ENCODE assay signal across 22 mouse cellular contexts in the genomic region with DNA sequence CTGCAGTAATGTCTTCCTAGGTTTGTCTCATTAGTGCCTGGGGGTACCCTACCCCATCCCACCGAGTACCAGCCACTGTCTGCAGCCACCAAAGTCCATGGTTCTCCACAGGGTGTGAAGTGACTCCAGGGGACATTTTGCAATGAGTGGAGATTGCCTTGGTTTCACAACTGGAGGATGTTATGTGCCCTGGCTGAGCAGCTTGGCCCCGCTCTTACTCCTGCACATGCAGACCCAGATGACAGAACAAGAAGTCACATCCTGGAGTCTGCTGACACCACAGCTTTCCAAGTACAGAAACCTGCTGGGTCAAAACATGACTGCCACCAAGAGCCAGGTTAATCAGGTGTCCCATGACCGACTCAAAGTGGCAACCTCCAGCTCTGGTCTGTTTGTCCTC. TPM values are rescaled to one million over a fixed set of nuclear protein-coding genes. Genes with fewer than 3 reads are reported as not detected.
DNase-seq lines count a peak whose midpoint lies in the region; ATAC-seq and TF ChIP-seq lines count a peak whose summit lies in the region.
"Had no signal": no experiment of that assay in that cellular context is flagged by ENCODE, and none has a peak within 500 bp of the region (broad histone marks: within the 10 kb centered on the region; RNA-seq: fewer than 3 reads in every experiment).

No protein-coding gene starts in this region.

- no peak for ATAC-seq in forebrain, embryonic 12.5 days (ENCODE audit: low FRiP score)
- ATAC-seq: forebrain, embryonic 13.5 days; forebrain, postnatal 0 days had no signal

- peak; percentile 50 for DNase-seq in adrenal gland, postnatal 14 days
- no peak for DNase-seq in adrenal gland, adult 18-20 months (ENCODE audit: low spot score in 2 of 2)
- DNase-seq in liver, adult 2 months (ENCODE audit: extremely low read depth, low read depth, low spot score): peak; percentile 28
- DNase-seq in liver: no peak
- peak; percentile 36 for DNase-seq in fat pad, adult 2 months (ENCODE audit: extremely low read depth, low read depth, low spot score)
- DNase-seq in retina, postnatal 1 day: no peak
- DNase-seq: adrenal gland, postnatal 10 days; cerebellum, adult 11-12 months; cerebellum, adult 9-10 months; forebrain, postnatal 0 days; gastrocnemius, postnatal 14 days had no signal

- H3K36me3 ChIP-seq in liver, adult 2 months (ENCODE audit: control insufficient read depth, insufficient read depth, low read length): no peaks in the 10 kb centered on the region
- H3K36me3 ChIP-seq in forebrain, embryonic 12.5 days (replicated peaks): no peaks in the 10 kb centered on the region
- H3K36me3 ChIP-seq: embryonic facial prominence, embryonic 12.5 days; heart, embryonic 12.5 days; hindbrain, embryonic 10.5 days had no signal

- 56% methylated on average over 3 of the region's 3 CpGs for WGBS in liver, adult 2 months
- 89% methylated on average over 3 of the region's 3 CpGs for WGBS in forebrain, embryonic 12.5 days

- H3K4me3 ChIP-seq in liver, adult 2 months (ENCODE audit: insufficient read depth, low read depth, low read length): no peak overlapping the region
- H3K4me3 ChIP-seq in forebrain, embryonic 12.5 days (replicated peaks): no peak overlapping the region
- H3K4me3 ChIP-seq: embryonic facial prominence, embryonic 12.5 days; forebrain, embryonic 13.5 days; heart, embryonic 12.5 days; hindbrain, embryonic 10.5 days had no signal

- no peak for TF ChIP-seq CTCF in liver, adult 2 months (IDR thresholded peaks at IDR 0.05; ENCODE audit: low read depth, low read length)

- no peaks in the 10 kb centered on the region for H3K79me2 ChIP-seq in liver, adult 2 months (ENCODE audit: control insufficient read depth, insufficient read depth, low read length)

- peaks cover 4% of the 10 kb centered on the region for H3K4me1 ChIP-seq in liver, adult 2 months (ENCODE audit: control insufficient read depth, insufficient read depth, low read length)
- H3K4me1 ChIP-seq in forebrain, embryonic 12.5 days: no peaks in the 10 kb centered on the region
- H3K4me1 ChIP-seq: embryonic facial prominence, embryonic 12.5 days; forebrain, embryonic 13.5 days had no signal

- no peak overlapping the region for H3K27ac ChIP-seq in liver, adult 2 months (replicated peaks; ENCODE audit: insufficient read depth, low read depth, low read length)
- H3K27ac ChIP-seq in forebrain, embryonic 12.5 days: no peak overlapping the region
- H3K27ac ChIP-seq: embryonic facial prominence, embryonic 12.5 days; forebrain, embryonic 13.5 days; hindbrain, embryonic 10.5 days; hindbrain, embryonic 14.5 days had no signal

- no peak overlapping the region for H3K9ac ChIP-seq in liver, adult 2 months (ENCODE audit: low read depth, low read length)
- H3K9ac ChIP-seq in forebrain, embryonic 12.5 days: no peak overlapping the region
- H3K9ac ChIP-seq: embryonic facial prominence, embryonic 12.5 days; forebrain, embryonic 13.5 days; forebrain, postnatal 0 days; heart, embryonic 12.5 days; hindbrain, embryonic 14.5 days had no signal

- H3K9me3 ChIP-seq in forebrain, embryonic 12.5 days: no peaks in the 10 kb centered on the region
- H3K9me3 ChIP-seq: embryonic facial prominence, embryonic 12.5 days; forebrain, embryonic 13.5 days; heart, embryonic 12.5 days; hindbrain, embryonic 10.5 days had no signal

- TF ChIP-seq POLR2A in liver, adult 2 months (IDR thresholded peaks at IDR 0.05; ENCODE audit: extremely low read depth, insufficient read depth, low read length): no peak

- H3K4me2 ChIP-seq in forebrain, embryonic 12.5 days: no peak overlapping the region
- H3K4me2 ChIP-seq: embryonic facial prominence, embryonic 12.5 days; forebrain, embryonic 13.5 days; heart, embryonic 12.5 days; hindbrain, embryonic 14.5 days had no signal

- no peaks in the 10 kb centered on the region for H3K27me3 ChIP-seq in liver, adult 2 months (ENCODE audit: control insufficient read depth, insufficient read depth, low read length)
- H3K27me3 ChIP-seq in forebrain, embryonic 12.5 days: 0 out of 2 replicates have a peak, but pooled peaks cover 4% of the 10 kb centered on the region
- H3K27me3 ChIP-seq: embryonic facial prominence, embryonic 12.5 days had no signal

RNA-seq across cellular contexts. Expression of a gene that starts 3.4 kb away (rescaled TPM):
- total RNA-seq in adrenal gland, postnatal 14 days (2021): 0.41 and 0.44 TPM in 2 replicates
- total RNA-seq in adrenal gland, adult 18-20 months (2021): 1 to 10 TPM in 1 of 2 experiments, under 1 TPM in 1; 0.29 to 1.0 TPM
- total RNA-seq in liver, adult 2 months (2014; rRNA removed): 0.74 and 1.7 TPM in 2 replicates
- polyA plus RNA-seq in liver, adult 2 months (2012; rRNA removed): 6.4 and 7.7 TPM in 2 replicates
- not detected in 2 replicates for polyA plus RNA-seq in forebrain, embryonic 12.5 days (2016; fragmentation: Nextera tagmentation; extraction: Ambion mirVana)
- total RNA-seq: forebrain, postnatal 0 days; gastrocnemius, adult 18-20 months; gastrocnemius, postnatal 14 days; MEL had no signal
- polyA plus RNA-seq: C2C12; cortical plate, adult 2 months; embryonic facial prominence, embryonic 12.5 days; forebrain, embryonic 13.5 days; forebrain, postnatal 0 days; heart, embryonic 12.5 days; heart, embryonic 16.5 days; hindbrain, embryonic 10.5 days; hindbrain, embryonic 14.5 days had no signal

RNA-seq across cellular contexts. Expression of a gene that starts 17.1 kb away (rescaled TPM):
- 7.6 and 11.6 TPM in 2 replicates for total RNA-seq in adrenal gland, postnatal 14 days (2021)
- total RNA-seq in adrenal gland, adult 18-20 months (2021): 10 to 100 TPM in 1 of 2 experiments, 1 to 10 TPM in 1; 6.7 to 13.8 TPM
- total RNA-seq in liver, adult 2 months (2014; rRNA removed): not detected in 2 replicates
- 0.16 and 0.48 TPM in 2 replicates for polyA plus RNA-seq in liver, adult 2 months (2012; rRNA removed)
- polyA plus RNA-seq in forebrain, embryonic 12.5 days (2016; fragmentation: Nextera tagmentation; extraction: Ambion mirVana): 0.26 and 0.70 TPM in 2 replicates
- total RNA-seq: MEL had no signal
- polyA plus RNA-seq: C2C12; forebrain, embryonic 13.5 days had no signal

RNA-seq across cellular contexts. Expression of a gene that starts 20.0 kb away (rescaled TPM):
- total RNA-seq in adrenal gland, postnatal 14 days (2021): 35.4 and 48.9 TPM in 2 replicates
- 10 to 100 TPM; 53.3 to 64.4 TPM for total RNA-seq in adrenal gland, adult 18-20 months (2021)
- 41.1 and 41.5 TPM in 2 replicates for total RNA-seq in liver, adult 2 months (2014; rRNA removed)
- polyA plus RNA-seq in liver, adult 2 months (2012; rRNA removed): 68.9 and 102 TPM in 2 replicates
- polyA plus RNA-seq in forebrain, embryonic 12.5 days (2016; fragmentation: Nextera tagmentation; extraction: Ambion mirVana): 4.8 TPM in 2 replicates

RNA-seq across cellular contexts. Expression of a gene that starts 25.4 kb away (rescaled TPM):
- total RNA-seq in adrenal gland, postnatal 14 days (2021): 57.8 and 73.4 TPM in 2 replicates
- 100 to 1,000 TPM in 1 of 2 experiments, 10 to 100 TPM in 1; 14.4 to 169 TPM for total RNA-seq in adrenal gland, adult 18-20 months (2021)
- total RNA-seq in liver, adult 2 months (2014; rRNA removed): 2.9 and 3.3 TPM in 2 replicates
- 1.9 and 4.0 TPM in 2 replicates for polyA plus RNA-seq in liver, adult 2 months (2012; rRNA removed)
- polyA plus RNA-seq in forebrain, embryonic 12.5 days (2016; fragmentation: Nextera tagmentation; extraction: Ambion mirVana): 0.64 and 0.69 TPM in 2 replicates

RNA-seq across cellular contexts. Expression of a gene that starts 31.3 kb away (rescaled TPM):
- total RNA-seq in adrenal gland, postnatal 14 days (2021): 25.7 and 31.1 TPM in 2 replicates
- 10 to 100 TPM; 16.1 to 20.8 TPM for total RNA-seq in adrenal gland, adult 18-20 months (2021)
- total RNA-seq in liver, adult 2 months (2014; rRNA removed): 44.3 and 49.8 TPM in 2 replicates
- 232 and 326 TPM in 2 replicates for polyA plus RNA-seq in liver, adult 2 months (2012; rRNA removed)
- 0.58 and 1.4 TPM in 2 replicates for polyA plus RNA-seq in forebrain, embryonic 12.5 days (2016; fragmentation: Nextera tagmentation; extraction: Ambion mirVana)

Comparison
In these comparisons a context has a peak if more than half of its experiments do, and no peak if none do; other contexts are left out.
1. DNase-seq: peak in adrenal gland, postnatal 14 days (single experiment), liver, adult 2 months (single experiment) and fat pad, adult 2 months (single experiment); none in adrenal gland, adult 18-20 months (0 of 2), liver (single experiment) and retina, postnatal 1 day (single experiment).